ENCODE assay signal across 20 mouse cellular contexts in the genomic region with DNA sequence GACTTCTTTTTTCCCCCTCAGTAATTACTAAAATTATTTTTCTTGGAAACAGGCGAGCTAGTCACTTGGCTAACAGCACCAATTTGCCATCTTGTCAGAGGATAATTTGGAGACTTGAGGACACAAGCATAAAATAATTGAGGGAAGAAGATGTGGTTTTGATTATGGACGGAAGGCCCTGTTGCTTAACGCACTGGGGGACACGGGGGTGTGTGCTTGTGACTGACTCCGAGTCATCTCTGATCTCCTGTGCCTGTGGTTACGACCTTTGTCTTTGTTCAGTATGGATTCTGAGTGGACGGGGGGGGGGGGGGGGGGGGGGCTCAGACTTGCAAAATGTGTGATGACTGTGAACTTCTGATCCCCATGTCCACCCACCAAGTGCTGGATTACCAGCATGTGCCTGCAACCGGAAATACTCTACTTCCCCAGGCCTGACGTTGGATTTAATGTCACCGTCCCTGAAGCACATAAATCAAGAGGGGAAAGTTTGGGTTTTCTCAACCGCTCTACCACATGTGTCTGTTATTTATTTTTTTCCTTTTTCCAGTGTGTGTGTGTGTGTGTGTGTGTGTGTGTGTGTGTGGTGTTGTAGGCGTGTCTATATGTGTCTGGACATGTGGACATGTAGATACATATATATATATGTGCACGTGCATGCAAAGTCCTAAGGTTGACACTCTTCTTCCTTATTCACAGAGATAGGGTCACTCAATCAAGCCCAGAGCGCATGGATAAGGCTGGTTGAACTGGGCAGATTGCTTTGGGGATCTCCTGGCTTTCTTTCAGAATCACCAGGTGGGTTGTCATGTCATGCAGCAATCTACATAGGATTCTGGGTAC.
DNase-seq lines count a peak whose midpoint lies in the region; ATAC-seq and TF ChIP-seq lines count a peak whose summit lies in the region.
"Had no signal": no experiment of that assay in that cellular context is flagged by ENCODE, and none has a peak within 500 bp of the region (broad histone marks: within the 10 kb centered on the region; RNA-seq: fewer than 3 reads in every experiment).

No protein-coding gene starts in this region.

- DNase-seq in 3T3-L1 (ENCODE audit: low read depth, low spot score) = peak; percentile 73
- DNase-seq in limb, embryonic 10.5 days (ENCODE audit: low spot score) = peak; percentile 39
- DNase-seq in heart, postnatal 25 days (ENCODE audit: low spot score) = no peak
- DNase-seq in cerebellum, adult 8-10 months = no peak
- DNase-seq in thymus, postnatal 36 days = no peak
- DNase-seq: cerebellum, postnatal 14 days; forebrain, postnatal 0 days; gastrocnemius, postnatal 10 days; midbrain, embryonic 14.5 days; spleen, adult 18-20 months had no signal

- intact Hi-C loops in heart, postnatal 25 days (cut with DNase I) = no loop called here

- no peaks in the 10 kb centered on the region for H3K9me3 ChIP-seq in limb, embryonic 10.5 days (replicated peaks)
- H3K9me3 ChIP-seq: hindbrain, embryonic 13.5 days; kidney, embryonic 15.5 days; limb, embryonic 12.5 days; liver, embryonic 15.5 days; stomach, embryonic 15.5 days had no signal

- no peaks in the 10 kb centered on the region for H3K27me3 ChIP-seq in C2C12 (ENCODE audit: control insufficient read depth, insufficient read depth, insufficient read length)
- H3K27me3 ChIP-seq in limb, embryonic 10.5 days (ENCODE audit: low read depth, poor library complexity, severe bottlenecking) = no peaks in the 10 kb centered on the region
- H3K27me3 ChIP-seq: hindbrain, embryonic 13.5 days; kidney, embryonic 15.5 days; limb, embryonic 12.5 days; liver, embryonic 15.5 days; stomach, embryonic 15.5 days had no signal

- WGBS in limb, embryonic 10.5 days = 48% methylated on average over 13 of the region's 14 CpGs

- H3K4me1 ChIP-seq in limb, embryonic 10.5 days = peaks cover 13% of the 10 kb centered on the region
- H3K4me1 ChIP-seq: hindbrain, embryonic 13.5 days; kidney, embryonic 15.5 days; stomach, embryonic 15.5 days had no signal

- H3K79me2 ChIP-seq in C2C12 (ENCODE audit: control insufficient read depth, insufficient read depth) = no peaks in the 10 kb centered on the region

- H3K36me3 ChIP-seq in C2C12 (ENCODE audit: control insufficient read depth, insufficient read depth) = peaks cover 80% of the 10 kb centered on the region
- H3K36me3 ChIP-seq in limb, embryonic 10.5 days = peaks cover 37% of the 10 kb centered on the region
- H3K36me3 ChIP-seq: kidney, embryonic 15.5 days; liver, embryonic 15.5 days; stomach, embryonic 15.5 days had no signal

- TF ChIP-seq CTCF in C2C12 (IDR thresholded peaks at IDR 0.05; ENCODE audit: control insufficient read depth, insufficient read depth, insufficient read length) = no peak

- peak; percentile 52 for ATAC-seq in activated CD4-positive, CD25-positive, alpha-beta regulatory T cell, adult 4 months
- ATAC-seq: forebrain, postnatal 0 days had no signal

- no peak overlapping the region for H3K4me3 ChIP-seq in C2C12 (ENCODE audit: insufficient read depth, poor library complexity, severe bottlenecking)
- no peak overlapping the region for H3K4me3 ChIP-seq in limb, embryonic 10.5 days
- H3K4me3 ChIP-seq: hindbrain, embryonic 13.5 days; kidney, embryonic 15.5 days; layer of hippocampus, adult 2 months; left cerebral cortex, adult 2 months; limb, embryonic 12.5 days; liver, embryonic 15.5 days; stomach, embryonic 15.5 days had no signal

- no peak overlapping the region for H3K27ac ChIP-seq in limb, embryonic 10.5 days
- H3K27ac ChIP-seq: hindbrain, embryonic 13.5 days; kidney, embryonic 15.5 days; layer of hippocampus, adult 2 months; left cerebral cortex, adult 2 months; limb, embryonic 12.5 days; liver, embryonic 15.5 days; macrophage; stomach, embryonic 15.5 days had no signal

- H3ac ChIP-seq in C2C12 (ENCODE audit: control insufficient read depth, insufficient read length, low read depth) = no peak overlapping the region

- H3K79me3 ChIP-seq in C2C12 (ENCODE audit: low read depth) = no peaks in the 10 kb centered on the region

TF ChIP-seq in C2C12, 6 proteins besides CTCF, POLR2A, EP300 and RAD21:
- TF ChIP-seq USF1 (IDR thresholded peaks at IDR 0.05; ENCODE audit: low read depth) = no peak
- TF ChIP-seq CEBPB (IDR thresholded peaks at IDR 0.05; ENCODE audit: low read depth) = peak; percentile 71
TF ChIP-seq in C2C12: peak in this region for 1.

Comparison
In these comparisons a context has a peak if more than half of its experiments do, and no peak if none do; other contexts are left out.
1. DNase-seq: peak in 3T3-L1 (single experiment) and limb, embryonic 10.5 days (single experiment); none in heart, postnatal 25 days (single experiment), cerebellum, adult 8-10 months (single experiment) and thymus, postnatal 36 days (0 of 2).